Mouse (Mus musculus) CH12F3 (cell line): ENCODE data around the gene Rhot2.

ENCODE experiments used
- in situ Hi-C: fragments of 300-500 bp; cut with MboI; formaldehyde crosslinking; loops from 2 replicates; pipeline ENCODE4 v1.14.3; 2020; ENCODE audit warnings: low sequenced_read_pairs

The Rhot2 gene

GRCm38 (mm10) chr17:25844396-25844901 lies at the start of gene Rhot2:
TSS of gene Rhot2 (minus strand) at chr17:25844851.
- in situ Hi-C loops = no loop called here

GRCm38 (mm10) chr17:25893975-25894617 lies 49.4 kb upstream of the Rhot2 start:
- in situ Hi-C loops = loop anchor here (10.0 to 25.0 kb wide), 2 partner anchors 118 to 201 kb away; partner anchors contain the start of genes Decr2 and Nme4

GRCm38 (mm10) chr17:25888837-25889236 lies 44.2 kb upstream of the Rhot2 start:
- in situ Hi-C loops = loop anchor here (25.0 kb wide), 1 partner anchor 123 kb away; no protein-coding TSS in a partner anchor

- in situ Hi-C loops = loop anchor here (25.0 kb wide), 1 partner anchor 125 kb away; no protein-coding TSS in a partner anchor
Observed at GRCm38 (mm10) chr17:25887467-25887866, 42.8 kb upstream of the Rhot2 start.

GRCm38 (mm10) chr17:25886806-25887205 lies 42.2 kb upstream of the Rhot2 start:
- in situ Hi-C loops = loop anchor here (25.0 kb wide), 1 partner anchor 125 kb away; no protein-coding TSS in a partner anchor

GRCm38 (mm10) chr17:25885636-25886035 lies 41.0 kb upstream of the Rhot2 start:
- in situ Hi-C loops = loop anchor here (25.0 kb wide), 1 partner anchor 127 kb away; no protein-coding TSS in a partner anchor

GRCm38 (mm10) chr17:25883824-25884223 lies 39.2 kb upstream of the Rhot2 start:
- in situ Hi-C loops = loop anchor here (25.0 kb wide), 1 partner anchor 128 kb away; no protein-coding TSS in a partner anchor

- in situ Hi-C loops = loop anchor here (25.0 kb wide), 1 partner anchor 129 kb away; no protein-coding TSS in a partner anchor
Observed at GRCm38 (mm10) chr17:25883268-25883667, 38.6 kb upstream of the Rhot2 start.

- in situ Hi-C loops = loop anchor here (25.0 kb wide), 1 partner anchor 130 kb away; no protein-coding TSS in a partner anchor
Observed at GRCm38 (mm10) chr17:25882306-25882705, 37.7 kb upstream of the Rhot2 start.

GRCm38 (mm10) chr17:25881691-25882090 lies 37.0 kb upstream of the Rhot2 start:
- in situ Hi-C loops = loop anchor here (25.0 kb wide), 1 partner anchor 131 kb away; no protein-coding TSS in a partner anchor

- in situ Hi-C loops = loop anchor here (25.0 kb wide), 1 partner anchor 131 kb away; no protein-coding TSS in a partner anchor
Observed at GRCm38 (mm10) chr17:25880913-25881641, 36.4 kb upstream of the Rhot2 start.

GRCm38 (mm10) chr17:25880196-25880910 lies 35.7 kb upstream of the Rhot2 start, which contains the start of gene Wfikkn1:
TSS of gene Wfikkn1 (minus strand) at chr17:25880858.
- in situ Hi-C loops = loop anchor here (25.0 kb wide), 1 partner anchor 132 kb away; no protein-coding TSS in a partner anchor

- in situ Hi-C loops = loop anchor here (25.0 kb wide), 1 partner anchor 133 kb away; no protein-coding TSS in a partner anchor
Observed at GRCm38 (mm10) chr17:25879750-25880149, 35.1 kb upstream of the Rhot2 start.

GRCm38 (mm10) chr17:25879261-25879660 lies 34.6 kb upstream of the Rhot2 start:
- in situ Hi-C loops = loop anchor here (25.0 kb wide), 1 partner anchor 133 kb away; no protein-coding TSS in a partner anchor

- in situ Hi-C loops = loop anchor here (25.0 kb wide), 1 partner anchor 134 kb away; no protein-coding TSS in a partner anchor
Observed at GRCm38 (mm10) chr17:25878611-25879180, 34.0 kb upstream of the Rhot2 start.

- in situ Hi-C loops = loop anchor here (25.0 kb wide), 1 partner anchor 134 kb away; no protein-coding TSS in a partner anchor
Observed at GRCm38 (mm10) chr17:25877741-25878610, 33.3 kb upstream of the Rhot2 start.

GRCm38 (mm10) chr17:25877025-25877424 lies 32.4 kb upstream of the Rhot2 start:
- in situ Hi-C loops = loop anchor here (25.0 kb wide), 1 partner anchor 135 kb away; no protein-coding TSS in a partner anchor

- in situ Hi-C loops = loop anchor here (25.0 kb wide), 1 partner anchor 136 kb away; no protein-coding TSS in a partner anchor
Observed at GRCm38 (mm10) chr17:25876347-25876915, 31.8 kb upstream of the Rhot2 start.
